Mouse (Mus musculus) neural tube, embryonic 14.5 days (tissue): ENCODE measurements around the gene Gm21953. TPM values are rescaled to one million over a fixed set of nuclear protein-coding genes. Genes with fewer than 3 reads are reported as not detected.
"Not testable (repeated sequence)": the region's sequence is repeated elsewhere in the genome, so short reads cannot be mapped to it uniquely, and the experiment has no call there.

Experiments used
- ATAC-seq: fragments of 200-750 bp; cut with Nextera tagmentation; 2 replicates; pipeline ENCODE4 v1.8.0; 2017; ENCODE audit warnings: low read depth, mild to moderate bottlenecking, moderate TSS enrichment, moderate library complexity
- H3K27ac ChIP-seq: fragments of 300-500 bp; sonication (generic); 2 replicates; pipeline ENCODE4 v1.5.1; 2014; ENCODE audit warnings: low read depth, mild to moderate bottlenecking, control low read depth, low read length, moderate library complexity, mixed read lengths
- H3K27me3 ChIP-seq: fragments of 300-500 bp; sonication (generic); 2 replicates; pipeline ENCODE4 v1.6.1; 2014; ENCODE audit warnings: low read length; ENCODE audit not compliant: control insufficient read depth, insufficient read depth
- H3K36me3 ChIP-seq: fragments of 300-500 bp; sonication (generic); 2 replicates; pipeline ENCODE4 v1.6.1; 2014; ENCODE audit warnings: low read length, mixed read lengths; ENCODE audit not compliant: control insufficient read depth, insufficient read depth
- H3K4me1 ChIP-seq: fragments of 300-500 bp; sonication (generic); 2 replicates; pipeline ENCODE4 v1.6.1; 2014; ENCODE audit warnings: low read length; ENCODE audit not compliant: control insufficient read depth, insufficient read depth
- H3K4me2 ChIP-seq: fragments of 300-500 bp; sonication (generic); 2 replicates; pipeline ENCODE4 v1.6.1; 2014; ENCODE audit warnings: mild to moderate bottlenecking, low read depth, low read length, control low read depth
- H3K4me3 ChIP-seq: fragments of 300-500 bp; sonication (generic); 2 replicates; pipeline ENCODE4 v1.5.1; 2014; ENCODE audit warnings: low read depth, low read length, control low read depth, mixed read lengths
- H3K9ac ChIP-seq: fragments of 300-500 bp; sonication (generic); replicated peaks from 2 replicates; pipeline ENCODE4 v1.6.1; 2014; ENCODE audit warnings: low read depth, mild to moderate bottlenecking, control low read depth, low read length, mixed read lengths
- H3K9me3 ChIP-seq: fragments of 300-500 bp; sonication (generic); 2 replicates; pipeline ENCODE4 v1.6.1; 2016; ENCODE audit warnings: low read length; ENCODE audit not compliant: control insufficient read depth
- WGBS: fragments of 180-500 bp; shearing (Covaris S2); extraction: QIAGEN DNeasy Blood & Tissue Kit; methylation state at CpG from one replicate; pipeline ENCODE4 v1.1.7; 2014; 5-methylcytosine and 5-hydroxymethylcytosine counted together
- polyA plus RNA-seq: library from polyadenylated mRNA; unstranded; fragments of >200 nt; fragmentation: Nextera tagmentation; extraction: Ambion mirVana; gene quantifications from 2 replicates; pipeline ENCODE4 v1.2.1, GENCODE M21; 2014

Gene Gm21953
- polyA plus RNA-seq, result not detected in 2 replicates

DNA sequence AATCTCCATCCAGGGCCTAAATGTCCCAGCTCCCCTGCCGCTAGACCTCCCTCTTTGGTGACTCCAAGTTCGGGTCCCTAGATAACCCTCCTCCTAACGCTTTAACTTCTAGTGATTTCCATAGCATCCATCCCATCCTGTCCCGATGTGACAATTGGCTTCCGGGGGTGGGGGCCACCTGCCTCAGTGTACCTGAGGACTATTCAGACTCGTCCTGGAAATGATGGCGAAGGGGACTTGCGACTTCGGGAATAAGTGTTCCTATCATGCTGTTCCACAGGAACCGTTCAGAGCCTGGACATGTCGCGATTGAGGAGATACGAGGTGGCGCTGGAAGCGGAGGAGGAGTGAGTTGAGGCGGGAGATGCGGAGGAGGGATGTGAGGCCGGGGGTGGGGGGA, at the start of gene Gm21953:
Gene Gm21953, plus strand, starts transcription at position 301 of the 400 bp plus-strand sequence.
- not testable (repeated sequence) for H3K9me3 ChIP-seq, H3K4me2 ChIP-seq, ATAC-seq, H3K27ac ChIP-seq, H3K9ac ChIP-seq, H3K4me1 ChIP-seq, H3K27me3 ChIP-seq, H3K36me3 ChIP-seq, H3K4me3 ChIP-seq
- WGBS, result no CpG with 5 or more reads among the region's 18 CpGs

GRCm38 (mm10) chr4:42255467-42255866, 38.6 kb upstream of the Gm21953 start, which contains the start of gene Ccl21b:
Gene Ccl21b, plus strand, starts transcription at chr4:42255767.
- H3K27me3 ChIP-seq, H3K4me1 ChIP-seq, H3K4me2 ChIP-seq, H3K9me3 ChIP-seq, H3K36me3 ChIP-seq, H3K4me3 ChIP-seq, H3K27ac ChIP-seq, ATAC-seq, H3K9ac ChIP-seq: not testable (repeated sequence)
- WGBS, result no CpG with 5 or more reads among the region's 5 CpGs

- H3K36me3 ChIP-seq, H3K27me3 ChIP-seq, H3K27ac ChIP-seq, H3K9me3 ChIP-seq, H3K4me1 ChIP-seq, H3K4me3 ChIP-seq, H3K4me2 ChIP-seq, ATAC-seq, H3K9ac ChIP-seq: not testable (repeated sequence)
- no CpG with 5 or more reads among the region's 1 CpGs for WGBS
These were observed 24.0 kb downstream of the Gm21953 start, which contains the start of gene Fam205a3 for GRCm38 (mm10) chr4:42318034-42318433. Gene Fam205a3, plus strand, starts transcription at chr4:42318334.

Other genes starting within 250 kb of the Gm21953 start
- not detected in 2 replicates for gene Gm3893, start 203.1 kb upstream of the Gm21953 start, polyA plus RNA-seq
- not detected in 2 replicates for gene Gm13304, start 179.4 kb upstream of the Gm21953 start, polyA plus RNA-seq
- gene Gm13306, start 140.8 kb upstream of the Gm21953 start, polyA plus RNA-seq, result 3.1 and 3.8 TPM in 2 replicates
- gene Gm13305, start 125.7 kb upstream of the Gm21953 start, polyA plus RNA-seq, result 0.50 TPM in 1 of 2 replicates, not detected in the other
- 0.20 TPM in 1 of 2 replicates, not detected in the other for gene Gm10600, start 53.6 kb upstream of the Gm21953 start, polyA plus RNA-seq
- gene Ccl21b, start 38.5 kb upstream of the Gm21953 start, polyA plus RNA-seq, result not detected in 2 replicates
- not detected in 2 replicates for gene Fam205a3, start 24.1 kb downstream of the Gm21953 start, polyA plus RNA-seq
- gene Gm21586, start 145.1 kb downstream of the Gm21953 start, polyA plus RNA-seq, result not detected in 2 replicates
- 0.12 and 0.67 TPM in 2 replicates for gene Gm2163, start 172.5 kb downstream of the Gm21953 start, polyA plus RNA-seq
- gene Fam205a2, start 233.9 kb downstream of the Gm21953 start, polyA plus RNA-seq, result not detected in 2 replicates